Mouse (Mus musculus) common myeloid progenitor, adult 5-6 weeks (primary cell): ENCODE results near the gene Fam227a. TPM values are rescaled to one million over a fixed set of nuclear protein-coding genes. Genes with fewer than 3 reads are reported as not detected.

Experiments used
- total RNA-seq: library from RNA; stranded (forward); fragments of 200-1000, 187-1606 nt; gene quantifications from 2 replicates; pipeline ENCODE4 v1.2.3, GENCODE M21; 2017

Gene Fam227a
- total RNA-seq, 1 experiment from 2014 or later: 2.9 TPM

Other genes with a start within 250 kb of the Fam227a start
- 40.3 and 46.5 TPM in 2 replicates for gene Csnk1e, start 203.4 kb downstream of the Fam227a start, total RNA-seq
- not detected in 2 replicates for gene Kcnj4, start 153.7 kb downstream of the Fam227a start, total RNA-seq
- not detected in 2 replicates for gene Kdelr3, start 142.5 kb downstream of the Fam227a start, total RNA-seq
- 178 and 236 TPM in 2 replicates for gene Ddx17, start 112.2 kb downstream of the Fam227a start, total RNA-seq
- 1.8 and 2.1 TPM in 2 replicates for gene Dmc1, start 53.8 kb downstream of the Fam227a start, total RNA-seq
- 46.7 and 51.4 TPM in 2 replicates for gene Cby1, start 243 bp upstream of the Fam227a start, total RNA-seq
- gene Tomm22, start 11.9 kb upstream of the Fam227a start, total RNA-seq: 92.2 and 93.2 TPM in 2 replicates
- 28.5 and 40.3 TPM in 2 replicates for gene Josd1, start 29.0 kb upstream of the Fam227a start, total RNA-seq
- gene Gtpbp1, start 31.9 kb upstream of the Fam227a start, total RNA-seq: 55.1 and 66.9 TPM in 2 replicates
- 53.7 and 73.2 TPM in 2 replicates for gene Sun2, start 83.6 kb upstream of the Fam227a start, total RNA-seq
- 16.0 and 18.0 TPM in 2 replicates for gene Dnal4, start 118.9 kb upstream of the Fam227a start, total RNA-seq
- 0.05 and 0.55 TPM in 2 replicates for gene Nptxr, start 145.8 kb upstream of the Fam227a start, total RNA-seq
- not detected in 2 replicates for gene Npcd, start 175.3 kb upstream of the Fam227a start, total RNA-seq
- gene Cbx6, start 175.7 kb upstream of the Fam227a start, total RNA-seq: 11.0 and 19.6 TPM in 2 replicates
- gene Apobec3, start 232.7 kb upstream of the Fam227a start, total RNA-seq: 188 and 214 TPM in 2 replicates